Mouse (Mus musculus) brown adipose tissue, adult 24 weeks (tissue): ENCODE results near the gene Begain. TPM values are rescaled to one million over a fixed set of nuclear protein-coding genes. Genes with fewer than 3 reads are reported as not detected.

ENCODE experiments used
- polyA plus RNA-seq: library from polyadenylated mRNA; stranded (reverse); fragments of >200 nt; gene quantifications from 2 replicates; pipeline ENCODE4 v1.2.4, GENCODE M21; 2012; ENCODE audit not compliant: missing spikeins, insufficient read depth, insufficient read length

Gene Begain
- polyA plus RNA-seq, 1 experiment = 0.40 TPM

Other genes starting within 250 kb of the Begain start
- 1.2 and 1.8 TPM in 2 replicates for gene Slc25a29, start 232.3 kb downstream of the Begain start, polyA plus RNA-seq
- 3.3 and 5.6 TPM in 2 replicates for gene Slc25a47, start 232.2 kb downstream of the Begain start, polyA plus RNA-seq
- gene Wdr25, start 174.6 kb downstream of the Begain start, polyA plus RNA-seq = 1.9 and 2.4 TPM in 2 replicates
- 26.0 and 32.0 TPM in 2 replicates for gene Wars, start 174.0 kb downstream of the Begain start, polyA plus RNA-seq